Mouse (Mus musculus) brain, embryonic 14.5 days (tissue): ENCODE measurements around the gene Mlh3.

Experiments used
- CTCF ChIP-seq: fragments of 200-500 bp; IDR thresholded peaks from 2 replicates; pipeline ENCODE4 v1.5.1; 2012; ENCODE audit warnings: inconsistent platforms, mild to moderate bottlenecking, moderate library complexity, borderline replicate concordance; ENCODE audit not compliant: insufficient read depth, insufficient read length; ENCODE audit errors: extremely low read depth
- POLR2A ChIP-seq: fragments of 200-500 bp; IDR thresholded peaks from 2 replicates; pipeline ENCODE4 v1.6.1; 2012; ENCODE audit warnings: mild to moderate bottlenecking, inconsistent platforms, borderline replicate concordance; ENCODE audit not compliant: poor library complexity, insufficient read depth, insufficient read length, severe bottlenecking; ENCODE audit errors: extremely low read depth

- TF ChIP-seq POLR2A (no peak), CTCF (no peak)
Measured at GRCm38 (mm10) chr12:85192461-85193108, 77.8 kb downstream of the Mlh3 start.
